Mouse (Mus musculus) embryonic facial prominence, embryonic 11.5 days (tissue): ENCODE measurements around the gene Lgals3bp. TPM values are rescaled to one million over a fixed set of nuclear protein-coding genes. Genes with fewer than 3 reads are reported as not detected.

Experiments used
- ATAC-seq: fragments of 200-750 bp; cut with Nextera tagmentation; replicated peaks from 2 replicates; pipeline ENCODE4 v1.8.0; 2017; ENCODE audit warnings: low read depth; ENCODE audit not compliant: insufficient number of reproducible peaks, low FRiP score, low TSS enrichment
- DNase-seq: peaks from one replicate; pipeline ENCODE4 v3.0.0-alpha.2; 2015; ENCODE audit warnings: low spot score
- H3K27ac ChIP-seq: fragments of 300-500 bp; sonication (generic); replicated peaks from 2 replicates; pipeline ENCODE4 v1.5.1; 2014; ENCODE audit warnings: mild to moderate bottlenecking, low read depth, low read length, control low read depth
- H3K27me3 ChIP-seq: fragments of 300-500 bp; sonication (generic); 2 replicates; pipeline ENCODE4 v1.6.1; 2014; ENCODE audit warnings: mild to moderate bottlenecking, low read length, moderate library complexity, mixed read lengths; ENCODE audit not compliant: control insufficient read depth, insufficient read depth
- H3K36me3 ChIP-seq: fragments of 300-500 bp; sonication (generic); replicated peaks from 2 replicates; pipeline ENCODE4 v1.6.1; 2014; ENCODE audit warnings: low read depth, mild to moderate bottlenecking, low read length, moderate library complexity, mixed read lengths; ENCODE audit not compliant: control insufficient read depth, insufficient read depth
- H3K4me1 ChIP-seq: fragments of 300-500 bp; sonication (generic); 2 replicates; pipeline ENCODE4 v1.6.1; 2014; ENCODE audit warnings: low read length, mixed read lengths; ENCODE audit not compliant: control insufficient read depth, insufficient read depth
- H3K4me2 ChIP-seq: fragments of 300-500 bp; sonication (generic); 2 replicates; pipeline ENCODE4 v1.6.1; 2014; ENCODE audit warnings: low read depth, mild to moderate bottlenecking, control low read depth, low read length, moderate library complexity
- H3K4me3 ChIP-seq: fragments of 300-500 bp; sonication (generic); 2 replicates; pipeline ENCODE4 v1.5.1; 2014; ENCODE audit warnings: low read depth, low read length, control low read depth
- H3K9ac ChIP-seq: fragments of 300-500 bp; sonication (generic); replicated peaks from 2 replicates; pipeline ENCODE4 v1.6.1; 2014; ENCODE audit warnings: mild to moderate bottlenecking, control low read depth, low read length
- H3K9me3 ChIP-seq: fragments of 300-500 bp; sonication (generic); replicated peaks from 2 replicates; pipeline ENCODE4 v1.6.1; 2016; ENCODE audit warnings: mild to moderate bottlenecking, low read length, inconsistent platforms, mixed read lengths; ENCODE audit not compliant: control insufficient read depth
- WGBS: fragments of 180-500 bp; shearing (Covaris S2); extraction: QIAGEN DNeasy Blood & Tissue Kit; methylation state at CpG from one replicate; pipeline ENCODE4 v1.1.7; 2014; 5-methylcytosine and 5-hydroxymethylcytosine counted together
- polyA plus RNA-seq: library from polyadenylated mRNA; unstranded; fragments of >200 nt; fragmentation: Nextera tagmentation; extraction: Ambion mirVana; gene quantifications from 2 replicates; pipeline ENCODE4 v1.2.1, GENCODE M21; 2014

Gene Lgals3bp
- 1.0 and 1.7 TPM in 2 replicates for polyA plus RNA-seq

DNA sequence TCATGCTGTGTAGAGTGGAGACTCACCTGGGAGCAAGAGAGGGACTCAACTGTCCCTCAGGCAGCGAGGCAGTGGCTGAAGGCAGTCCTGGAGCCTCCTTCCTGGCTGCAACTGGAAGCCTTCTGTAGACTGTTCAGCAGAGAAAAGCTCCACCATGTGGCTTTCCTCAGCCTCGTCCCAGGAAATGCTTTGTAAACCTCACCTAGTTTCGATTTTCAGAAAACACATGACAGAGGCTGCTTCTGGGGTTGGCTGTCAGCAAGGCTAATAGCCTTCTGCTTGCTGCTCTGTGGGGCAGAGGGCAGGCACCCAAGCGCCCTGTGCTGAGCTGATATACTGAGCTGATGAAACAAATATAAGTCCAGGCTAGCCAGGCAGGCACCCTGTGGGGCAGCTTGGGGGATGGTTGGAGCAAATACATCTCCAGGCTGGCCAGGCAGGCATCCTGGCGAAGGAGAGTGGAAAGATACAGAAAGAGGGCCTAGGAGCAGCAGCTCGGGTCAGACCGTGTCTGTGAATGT lies at the start of gene Lgals3bp:
Gene Lgals3bp (minus strand): TSS at position 333 of the 521 bp plus-strand sequence.
- no peaks in the 10 kb centered on the region for H3K27me3 ChIP-seq
- DNase-seq (peak; percentile 48), ATAC-seq (0 out of 2 replicates have a peak, but pooled peaks have one; percentile 25)
- no peak within 1 kb of the TSS; the same call in 1 of the 2 replicates for H3K9ac ChIP-seq
- no peak within 1 kb of the TSS for H3K4me3 ChIP-seq
- no peak within 1 kb of the TSS for H3K4me2 ChIP-seq
- no peak within 1 kb of the TSS for H3K27ac ChIP-seq
- H3K4me1 ChIP-seq = no peaks in the 10 kb centered on the region; the same call in 1 of the 2 replicates
- 45% methylated on average over 7 of the region's 7 CpGs for WGBS
- H3K9me3 ChIP-seq = no peaks in the 10 kb centered on the region
- no peaks in the 10 kb centered on the region for H3K36me3 ChIP-seq

DNA sequence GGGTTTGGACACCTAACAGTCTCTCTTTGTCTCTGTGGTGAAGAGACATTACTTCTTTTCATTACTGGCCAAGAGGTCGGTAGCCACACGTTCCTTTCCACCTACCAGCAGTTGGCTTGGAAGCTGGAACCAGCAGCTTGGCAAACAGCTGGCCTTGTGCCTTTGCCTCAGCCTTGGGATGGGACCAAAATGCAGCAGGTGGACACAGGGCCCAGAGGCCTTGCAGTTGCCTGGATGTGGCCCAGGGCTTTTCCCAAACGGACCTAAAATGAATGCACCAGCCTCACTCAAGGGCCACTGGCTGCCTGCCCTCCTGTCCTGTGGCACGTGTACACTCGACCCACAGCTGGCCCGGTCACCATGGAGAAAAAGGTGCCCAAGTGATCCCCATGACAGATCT lies 49.3 kb upstream of the Lgals3bp start:
- no peak overlapping the region for H3K9ac ChIP-seq
- H3K27me3 ChIP-seq = no peaks in the 10 kb centered on the region
- 77% methylated on average over 6 of the region's 6 CpGs for WGBS
- no peak overlapping the region for H3K4me2 ChIP-seq
- DNase-seq = no peak
- no peaks in the 10 kb centered on the region for H3K4me1 ChIP-seq
- H3K4me3 ChIP-seq = no peak overlapping the region
- no peak for ATAC-seq
- H3K36me3 ChIP-seq = no peaks in the 10 kb centered on the region
- no peaks in the 10 kb centered on the region for H3K9me3 ChIP-seq
- no peak overlapping the region for H3K27ac ChIP-seq

DNA sequence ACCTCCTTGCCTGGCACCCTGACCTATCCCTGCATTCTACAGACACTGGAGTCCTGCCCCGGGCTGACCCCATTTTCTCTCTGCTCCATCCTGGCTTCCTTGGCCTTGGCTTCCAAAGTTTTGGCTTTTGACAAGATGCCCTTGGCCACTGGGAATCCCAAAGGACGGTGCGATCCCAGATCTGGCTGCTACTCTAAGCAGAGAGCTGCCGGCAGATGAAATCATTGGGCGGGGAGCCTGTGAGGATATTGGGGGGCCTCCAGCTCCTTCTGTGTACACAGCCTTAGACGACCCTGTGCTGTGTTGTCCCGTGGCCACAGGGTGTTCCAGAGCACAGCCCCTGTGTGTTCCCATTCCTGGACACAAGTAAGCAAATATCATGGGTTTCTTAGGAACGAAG lies 46.5 kb upstream of the Lgals3bp start:
- H3K27me3 ChIP-seq = no peaks in the 10 kb centered on the region
- no peak overlapping the region for H3K27ac ChIP-seq
- H3K4me2 ChIP-seq = no peak overlapping the region
- H3K36me3 ChIP-seq = no peaks in the 10 kb centered on the region
- ATAC-seq = no peak
- no peak overlapping the region for H3K9ac ChIP-seq
- H3K4me1 ChIP-seq = no peaks in the 10 kb centered on the region
- no peak for DNase-seq
- H3K9me3 ChIP-seq = no peaks in the 10 kb centered on the region
- WGBS = 87% methylated on average over 8 of the region's 8 CpGs
- H3K4me3 ChIP-seq = no peak overlapping the region

DNA sequence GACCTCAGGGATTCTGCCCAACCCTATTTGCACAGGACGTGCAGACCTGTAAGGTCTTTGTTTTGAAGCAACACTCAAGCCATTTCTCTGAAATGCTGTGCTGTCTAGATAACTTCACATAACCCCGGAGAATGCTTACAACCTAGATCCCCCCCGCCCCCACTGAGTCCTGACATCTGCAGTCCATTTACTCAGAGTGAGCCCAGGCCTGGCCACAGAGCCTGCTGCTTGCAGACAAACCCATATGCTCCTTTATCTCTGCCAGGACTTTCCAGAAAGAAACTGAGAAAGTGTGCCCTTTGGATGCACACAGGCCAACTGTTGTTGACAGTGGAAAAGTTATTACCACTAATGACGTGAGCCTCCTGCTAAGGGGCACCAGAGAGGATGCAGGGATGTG lies 45.5 kb upstream of the Lgals3bp start:
- peak; percentile 70 for DNase-seq
- no peak for ATAC-seq
- H3K27ac ChIP-seq = no peak overlapping the region

DNA sequence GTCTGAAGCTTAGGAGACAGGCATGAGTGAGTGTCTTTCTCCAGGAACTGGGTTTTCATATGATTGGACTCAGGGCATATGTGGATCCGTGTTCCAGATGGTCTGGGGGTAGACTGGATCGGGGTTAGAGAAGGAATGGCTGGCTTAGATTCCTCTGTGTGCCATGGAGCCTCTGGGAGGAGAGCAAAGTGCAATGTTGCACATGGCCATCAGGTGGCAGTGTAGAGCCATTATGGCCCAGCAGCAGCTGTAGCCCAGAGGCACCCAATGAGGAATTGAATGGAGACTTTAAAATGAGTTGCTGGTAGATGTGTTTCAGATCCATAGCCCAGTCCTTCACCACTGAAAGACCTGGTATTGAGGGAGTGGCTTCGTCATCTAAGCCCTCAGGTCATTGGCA lies 44.0 kb upstream of the Lgals3bp start:
- no peak overlapping the region for H3K4me3 ChIP-seq
- no peak for ATAC-seq

More for the DNA sequence above, 45.5 kb upstream of the Lgals3bp start:
- Histone ChIP-seq H3K4me1 (no peaks in the 10 kb centered on the region), H3K9ac (no peak overlapping the region), H3K9me3 (no peaks in the 10 kb centered on the region), H3K27me3 (no peaks in the 10 kb centered on the region), H3K36me3 (no peaks in the 10 kb centered on the region), H3K4me2 (no peak overlapping the region), H3K4me3 (no peak overlapping the region)
- 54% methylated on average over 4 of the region's 4 CpGs for WGBS

DNA sequence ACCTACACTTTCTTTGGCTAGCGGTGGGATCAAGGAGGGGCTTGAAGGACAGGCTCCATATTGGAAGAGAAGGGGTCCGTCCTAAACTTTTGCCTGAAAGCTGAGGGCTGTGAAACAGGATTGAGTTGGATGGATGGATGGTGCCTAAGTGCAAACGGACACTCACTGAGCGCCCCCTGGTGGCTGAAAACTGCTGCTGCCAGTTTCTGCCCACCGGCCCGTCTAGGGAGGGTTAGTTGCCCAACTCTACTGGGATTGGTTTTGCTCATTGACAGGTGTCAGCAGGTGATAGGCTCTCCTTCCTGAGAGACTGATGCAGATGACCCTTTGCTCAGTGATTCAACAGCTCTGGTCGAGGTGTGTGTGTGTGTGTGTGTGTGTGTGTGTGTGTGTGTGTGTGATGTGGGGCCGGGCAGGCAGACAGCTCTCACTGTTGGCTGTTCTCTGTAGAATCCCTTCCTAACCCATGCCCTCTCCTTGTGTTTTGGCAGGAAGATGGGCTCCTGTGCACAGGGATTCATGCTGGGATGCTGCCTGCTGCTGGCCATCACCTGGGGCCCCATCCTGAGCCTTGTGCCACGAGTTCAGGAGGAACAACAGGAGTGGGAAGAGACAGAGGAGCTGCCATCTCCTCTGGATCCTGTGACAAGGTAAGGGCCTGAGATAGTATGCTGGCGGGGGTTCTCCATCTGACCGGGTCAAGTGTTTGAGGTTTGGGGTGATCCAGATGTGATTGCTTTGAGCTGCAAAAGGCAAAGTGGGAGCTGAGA lies 41.5 kb upstream of the Lgals3bp start:
- Histone ChIP-seq H3K27me3 (no peaks in the 10 kb centered on the region), H3K9me3 (no peaks in the 10 kb centered on the region), H3K9ac (no peak overlapping the region), H3K36me3 (no peaks in the 10 kb centered on the region), H3K4me3 (no peak overlapping the region), H3K4me1 (peaks cover 2% of the 10 kb centered on the region; the same call in 1 of the 2 replicates), H3K27ac (no peak overlapping the region), H3K4me2 (no peak overlapping the region)
- WGBS = 37% methylated on average over 11 of the region's 11 CpGs
- DNase-seq (peak; percentile 85), ATAC-seq (peak; percentile 22; the same call in 1 of the 2 replicates)

More for the DNA sequence above, 44.0 kb upstream of the Lgals3bp start:
- Histone ChIP-seq H3K4me2 (no peak overlapping the region), H3K4me1 (no peaks in the 10 kb centered on the region), H3K36me3 (no peaks in the 10 kb centered on the region), H3K27ac (no peak overlapping the region), H3K27me3 (no peaks in the 10 kb centered on the region), H3K9ac (no peak overlapping the region), H3K9me3 (no peaks in the 10 kb centered on the region)
- WGBS = 22% methylated on average over 3 of the region's 3 CpGs
- DNase-seq = peak; percentile 89

DNA sequence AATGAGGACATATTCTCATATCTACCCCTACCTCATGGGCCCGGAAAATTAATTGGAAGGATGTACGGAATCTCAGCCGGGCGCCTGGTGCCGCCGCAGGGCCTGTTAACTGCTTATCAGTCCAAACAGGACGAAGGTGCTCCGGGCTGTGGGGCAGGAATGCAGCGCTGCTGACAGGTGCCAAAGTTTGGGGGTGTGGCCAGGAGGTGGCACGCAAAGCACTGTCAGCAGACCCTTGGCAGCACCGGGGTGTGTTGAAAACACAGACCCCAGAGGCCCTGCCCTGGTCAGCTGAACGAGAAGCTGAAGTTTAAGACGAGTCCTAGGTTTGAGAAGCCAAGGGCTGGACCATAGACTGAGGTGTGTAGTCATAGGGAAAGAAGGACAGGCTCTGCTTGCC lies 40.8 kb upstream of the Lgals3bp start:
- Histone ChIP-seq H3K4me1 (peaks cover 2% of the 10 kb centered on the region; the same call in 1 of the 2 replicates), H3K9me3 (no peaks in the 10 kb centered on the region), H3K4me2 (no peak overlapping the region), H3K27ac (no peak overlapping the region), H3K36me3 (no peaks in the 10 kb centered on the region), H3K27me3 (no peaks in the 10 kb centered on the region), H3K9ac (no peak overlapping the region; the same call in 1 of the 2 replicates), H3K4me3 (no peak overlapping the region)
- 80% methylated on average over 13 of the region's 13 CpGs for WGBS
- DNase-seq (no peak), ATAC-seq (no peak)
